Mouse (Mus musculus): Measurements from ENCODE around the gene Gm960. TPM values are rescaled to one million over a fixed set of nuclear protein-coding genes. Genes with fewer than 3 reads are reported as not detected.

Gm960 gene
- polyA plus RNA-seq, 1 experiment from 2014 or later: 1.1 TPM

- ATAC-seq (ENCODE audit: insufficient number of reproducible peaks, insufficient read depth, low FRiP score, low read depth): no peak
- no peak overlapping the region for H3K4me3 ChIP-seq (ENCODE audit: control insufficient read depth in 1 of 2, insufficient read depth in 1 of 2, low read depth in 1 of 2, low read length in 2 of 2)
- H3K9me3 ChIP-seq (ENCODE audit: control insufficient read depth, low read length): no peaks in the 10 kb centered on the region
- H3K4me1 ChIP-seq (ENCODE audit: control insufficient read depth in 2 of 2, insufficient read depth in 2 of 2, low read length in 2 of 2): peaks cover 8 to 9% of the 10 kb centered on the region in 2 experiments; a peak in 2 of 4 replicates
- H3K27ac ChIP-seq (replicated peaks in 1 of 2; ENCODE audit: control insufficient read depth in 1 of 2, insufficient read depth in 1 of 2, low read depth in 2 of 2, low read length in 2 of 2): no peak overlapping the region
- peaks cover 8% of the 10 kb centered on the region for H3K36me3 ChIP-seq (ENCODE audit: control insufficient read depth, insufficient read depth, low read length)
- 91% methylated on average over 12 of the region's 12 CpGs for WGBS
- H3K4me2 ChIP-seq (ENCODE audit: low read length): no peak overlapping the region
- H3K9ac ChIP-seq (ENCODE audit: low read length): no peak overlapping the region
- no peaks in the 10 kb centered on the region for H3K27me3 ChIP-seq (ENCODE audit: control insufficient read depth, insufficient read depth, low read length)
Measured at GRCm38 (mm10) chr19:4607406-4607805, 91.1 kb downstream of the Gm960 start.

DNA sequence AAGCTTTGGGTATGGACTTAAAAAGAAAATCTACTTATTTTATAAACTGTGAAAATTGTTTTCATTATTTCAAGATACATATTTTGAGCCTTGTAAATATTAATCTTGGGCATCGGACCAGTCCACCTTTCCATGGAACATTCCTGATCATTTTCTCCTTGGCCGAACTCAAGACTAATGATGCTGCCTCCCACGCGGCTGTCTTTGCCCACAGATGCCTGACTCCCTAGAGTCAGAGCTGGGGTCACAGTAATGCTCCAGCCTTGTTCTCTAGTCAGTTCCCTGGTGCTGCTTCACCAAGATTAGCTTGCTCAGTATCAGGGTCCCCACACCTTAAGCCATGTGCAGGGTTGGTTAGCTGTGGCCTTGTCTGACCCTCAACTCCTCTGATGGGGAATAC lies 92.8 kb downstream of the Gm960 start:
- 89% methylated on average over 4 of the region's 4 CpGs for WGBS

GRCm38 (mm10) chr19:4603801-4604723 lies 94.4 kb downstream of the Gm960 start:
- Histone ChIP-seq H3K4me1 (ENCODE audit: control insufficient read depth in 2 of 2, insufficient read depth in 2 of 2, low read length in 2 of 2) (peaks cover 5 to 9% of the 10 kb centered on the region in 2 experiments; a peak in 2 of 4 replicates), H3K9me3 (ENCODE audit: control insufficient read depth, low read length) (no peaks in the 10 kb centered on the region), H3K36me3 (ENCODE audit: control insufficient read depth, insufficient read depth, low read length) (no peaks in the 10 kb centered on the region), H3K4me2 (ENCODE audit: low read length) (peak overlapping the region; percentile 33; the same call in 1 of the 2 replicates), H3K9ac (ENCODE audit: low read length) (peak overlapping the region; percentile 28; the same call in 1 of the 2 replicates), H3K27me3 (ENCODE audit: control insufficient read depth, insufficient read depth, low read length) (no peaks in the 10 kb centered on the region), H3K27ac (replicated peaks in 1 of 2; ENCODE audit: control insufficient read depth in 1 of 2, insufficient read depth in 1 of 2, low read depth in 2 of 2, low read length in 2 of 2) (no peak overlapping the region), H3K4me3 (ENCODE audit: control insufficient read depth in 1 of 2, insufficient read depth in 1 of 2, low read depth in 1 of 2, low read length in 2 of 2) (no peak overlapping the region)
- 34% methylated on average over 24 of the region's 24 CpGs for WGBS
- peak; percentile 59 for ATAC-seq (ENCODE audit: insufficient number of reproducible peaks, insufficient read depth, low FRiP score, low read depth)

More for the DNA sequence above, 92.8 kb downstream of the Gm960 start:
- peaks cover 8 to 9% of the 10 kb centered on the region in 2 experiments; a peak in 2 of 4 replicates for H3K4me1 ChIP-seq (ENCODE audit: control insufficient read depth in 2 of 2, insufficient read depth in 2 of 2, low read length in 2 of 2)
- no peaks in the 10 kb centered on the region for H3K36me3 ChIP-seq (ENCODE audit: control insufficient read depth, insufficient read depth, low read length)
- H3K4me2 ChIP-seq (ENCODE audit: low read length): no peak overlapping the region
- H3K9ac ChIP-seq (ENCODE audit: low read length): no peak overlapping the region
- H3K27me3 ChIP-seq (ENCODE audit: control insufficient read depth, insufficient read depth, low read length): no peaks in the 10 kb centered on the region
- ATAC-seq (ENCODE audit: insufficient number of reproducible peaks, insufficient read depth, low FRiP score, low read depth): no peak
- no peak overlapping the region for H3K4me3 ChIP-seq (ENCODE audit: control insufficient read depth in 1 of 2, insufficient read depth in 1 of 2, low read depth in 1 of 2, low read length in 2 of 2)
- no peak overlapping the region for H3K27ac ChIP-seq (replicated peaks in 1 of 2; ENCODE audit: control insufficient read depth in 1 of 2, insufficient read depth in 1 of 2, low read depth in 2 of 2, low read length in 2 of 2)
- H3K9me3 ChIP-seq (ENCODE audit: control insufficient read depth, low read length): no peaks in the 10 kb centered on the region

DNA sequence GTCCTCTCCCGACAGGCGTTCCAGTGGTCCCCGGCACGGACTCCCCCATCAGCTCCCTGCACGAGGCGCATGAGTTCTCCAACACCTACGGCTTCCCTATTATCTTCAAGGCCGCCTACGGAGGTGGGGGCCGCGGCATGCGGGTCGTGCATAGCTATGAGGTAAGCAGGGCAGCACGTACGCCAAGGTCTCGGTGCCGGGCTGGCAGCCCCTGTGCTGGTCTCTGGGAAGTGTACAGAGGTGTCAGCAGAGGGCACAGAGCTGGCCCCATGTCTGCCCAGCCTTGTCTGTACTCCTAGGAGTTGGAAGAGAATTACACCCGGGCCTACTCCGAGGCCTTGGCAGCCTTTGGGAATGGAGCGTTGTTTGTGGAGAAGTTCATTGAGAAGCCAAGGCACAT lies 96.0 kb downstream of the Gm960 start:
- 76% methylated on average over 20 of the region's 20 CpGs for WGBS
- H3K4me1 ChIP-seq (ENCODE audit: control insufficient read depth in 2 of 2, insufficient read depth in 2 of 2, low read length in 2 of 2): peaks cover 5 to 9% of the 10 kb centered on the region in 2 experiments; a peak in 2 of 4 replicates
- no peak overlapping the region for H3K4me2 ChIP-seq (ENCODE audit: low read length)
- no peak for ATAC-seq (ENCODE audit: insufficient number of reproducible peaks, insufficient read depth, low FRiP score, low read depth)
- no peaks in the 10 kb centered on the region for H3K9me3 ChIP-seq (ENCODE audit: control insufficient read depth, low read length)
- H3K27ac ChIP-seq (replicated peaks in 1 of 2; ENCODE audit: control insufficient read depth in 1 of 2, insufficient read depth in 1 of 2, low read depth in 2 of 2, low read length in 2 of 2): no peak overlapping the region
- H3K36me3 ChIP-seq (ENCODE audit: control insufficient read depth, insufficient read depth, low read length): no peaks in the 10 kb centered on the region
- no peaks in the 10 kb centered on the region for H3K27me3 ChIP-seq (ENCODE audit: control insufficient read depth, insufficient read depth, low read length)
- no peak overlapping the region for H3K4me3 ChIP-seq (ENCODE audit: control insufficient read depth in 1 of 2, insufficient read depth in 1 of 2, low read depth in 1 of 2, low read length in 2 of 2)
- no peak overlapping the region for H3K9ac ChIP-seq (ENCODE audit: low read length)

DNA sequence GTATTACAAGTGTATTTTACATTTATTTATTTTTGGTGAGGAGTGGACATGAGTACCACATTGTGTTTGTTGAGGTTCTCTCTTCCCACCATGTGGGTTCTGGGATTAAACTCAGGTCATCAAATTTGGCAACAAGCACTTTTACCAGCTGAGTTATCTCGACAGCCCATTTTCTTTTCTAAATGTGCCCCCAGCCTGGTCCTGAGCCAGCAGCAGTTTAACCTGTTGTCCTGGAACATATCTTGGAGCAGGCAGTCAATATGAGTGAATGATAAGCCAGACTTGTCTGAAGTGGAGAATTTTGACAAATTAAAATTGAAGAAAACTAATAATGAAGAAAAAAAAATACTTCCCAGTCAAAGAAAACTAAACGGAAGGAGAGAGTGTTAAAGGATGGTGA lies 102.4 kb downstream of the Gm960 start:
- 62% methylated on average over 2 of the region's 2 CpGs for WGBS
- no peak overlapping the region for H3K27ac ChIP-seq (replicated peaks in 1 of 2; ENCODE audit: control insufficient read depth in 1 of 2, insufficient read depth in 1 of 2, low read depth in 2 of 2, low read length in 2 of 2)
- H3K4me1 ChIP-seq (ENCODE audit: control insufficient read depth in 2 of 2, insufficient read depth in 2 of 2, low read length in 2 of 2): no peaks in the 10 kb centered on the region
- no peak overlapping the region for H3K4me2 ChIP-seq (ENCODE audit: low read length)
- ATAC-seq (ENCODE audit: insufficient number of reproducible peaks, insufficient read depth, low FRiP score, low read depth): no peak
- no peaks in the 10 kb centered on the region for H3K27me3 ChIP-seq (ENCODE audit: control insufficient read depth, insufficient read depth, low read length)
- no peaks in the 10 kb centered on the region for H3K36me3 ChIP-seq (ENCODE audit: control insufficient read depth, insufficient read depth, low read length)
- no peak overlapping the region for H3K4me3 ChIP-seq (ENCODE audit: control insufficient read depth in 1 of 2, insufficient read depth in 1 of 2, low read depth in 1 of 2, low read length in 2 of 2)
- H3K9me3 ChIP-seq (ENCODE audit: control insufficient read depth, low read length): no peaks in the 10 kb centered on the region
- H3K9ac ChIP-seq (ENCODE audit: low read length): no peak overlapping the region

DNA sequence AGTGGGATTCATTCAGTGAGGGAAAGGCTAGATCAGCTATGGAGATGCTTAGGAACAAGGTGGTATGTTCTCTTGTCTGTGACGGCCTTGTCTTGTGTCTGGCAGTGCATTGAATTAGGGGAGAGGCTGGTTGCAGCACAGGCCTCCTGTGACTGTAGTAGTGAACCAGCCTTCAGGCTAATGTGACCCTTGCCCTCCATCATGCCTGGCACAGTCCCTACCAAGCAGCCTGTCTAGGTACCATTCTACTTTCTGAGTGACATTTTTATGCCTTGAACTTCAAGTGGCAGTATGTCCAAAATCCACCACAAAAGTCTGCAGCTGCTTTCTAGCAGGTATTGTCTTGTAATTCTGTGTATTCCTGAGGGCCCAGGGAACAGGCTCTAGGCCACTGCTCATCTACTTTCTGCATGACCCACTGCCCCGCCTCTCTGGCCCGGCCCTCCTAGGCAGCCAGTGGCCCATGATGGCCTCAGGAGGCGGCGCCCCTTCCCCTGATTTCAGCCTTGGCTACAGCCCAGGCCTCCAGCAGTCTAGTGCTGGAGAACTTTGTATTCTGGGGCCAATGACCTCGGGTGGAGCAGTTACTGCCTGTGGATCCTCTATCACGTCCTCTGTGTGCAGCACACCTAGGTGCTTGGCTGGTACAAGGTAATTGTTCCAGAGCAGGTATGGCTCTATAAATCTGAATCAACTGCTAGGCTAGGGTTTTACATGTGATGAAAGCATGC lies 104.5 kb downstream of the Gm960 start:
- H3K9me3 ChIP-seq (ENCODE audit: control insufficient read depth, low read length): no peaks in the 10 kb centered on the region
- no peak overlapping the region for H3K9ac ChIP-seq (ENCODE audit: low read length)
- H3K27ac ChIP-seq (replicated peaks in 1 of 2; ENCODE audit: control insufficient read depth in 1 of 2, insufficient read depth in 1 of 2, low read depth in 2 of 2, low read length in 2 of 2): no peak overlapping the region
- no peaks in the 10 kb centered on the region for H3K4me1 ChIP-seq (ENCODE audit: control insufficient read depth in 2 of 2, insufficient read depth in 2 of 2, low read length in 2 of 2)
- no peak for ATAC-seq (ENCODE audit: insufficient number of reproducible peaks, insufficient read depth, low FRiP score, low read depth)
- no peak overlapping the region for H3K4me2 ChIP-seq (ENCODE audit: low read length)
- H3K4me3 ChIP-seq (ENCODE audit: control insufficient read depth in 1 of 2, insufficient read depth in 1 of 2, low read depth in 1 of 2, low read length in 2 of 2): no peak overlapping the region
- H3K36me3 ChIP-seq (ENCODE audit: control insufficient read depth, insufficient read depth, low read length): no peaks in the 10 kb centered on the region
- no peaks in the 10 kb centered on the region for H3K27me3 ChIP-seq (ENCODE audit: control insufficient read depth, insufficient read depth, low read length)
- 57% methylated on average over 7 of the region's 7 CpGs for WGBS

DNA sequence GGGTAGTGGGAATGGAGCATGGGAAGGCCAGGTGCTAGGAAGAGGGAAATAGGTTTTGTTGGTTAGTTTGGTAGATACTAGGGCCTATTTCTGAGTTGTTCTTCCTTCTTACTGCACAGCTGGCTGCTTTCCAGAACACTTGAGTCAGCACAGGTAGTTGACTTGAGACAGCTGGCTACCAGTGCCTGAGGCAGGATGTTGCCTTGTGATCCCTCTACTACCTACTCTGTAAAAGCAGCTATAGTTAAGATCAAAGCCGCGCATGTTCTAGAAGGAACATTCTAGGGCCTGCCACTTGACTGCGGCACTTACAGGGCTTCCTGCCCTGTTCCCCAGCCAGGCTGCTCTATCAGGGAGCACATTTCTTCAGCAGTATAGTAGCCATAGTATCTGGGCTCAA lies 108.4 kb downstream of the Gm960 start:
- Histone ChIP-seq H3K4me3 (ENCODE audit: control insufficient read depth in 1 of 2, insufficient read depth in 1 of 2, low read depth in 1 of 2, low read length in 2 of 2) (no peak overlapping the region), H3K9ac (ENCODE audit: low read length) (no peak overlapping the region), H3K36me3 (ENCODE audit: control insufficient read depth, insufficient read depth, low read length) (no peaks in the 10 kb centered on the region), H3K27me3 (ENCODE audit: control insufficient read depth, insufficient read depth, low read length) (no peaks in the 10 kb centered on the region), H3K4me2 (ENCODE audit: low read length) (no peak overlapping the region), H3K4me1 (ENCODE audit: control insufficient read depth in 2 of 2, insufficient read depth in 2 of 2, low read length in 2 of 2) (no peaks in the 10 kb centered on the region), H3K9me3 (ENCODE audit: control insufficient read depth, low read length) (no peaks in the 10 kb centered on the region), H3K27ac (replicated peaks in 1 of 2; ENCODE audit: control insufficient read depth in 1 of 2, insufficient read depth in 1 of 2, low read depth in 2 of 2, low read length in 2 of 2) (no peak overlapping the region)
- ATAC-seq (ENCODE audit: insufficient number of reproducible peaks, insufficient read depth, low FRiP score, low read depth): no peak
- WGBS: 80% methylated on average over 3 of the region's 3 CpGs

Data from heart, embryonic 14.5 days (tissue).